Mouse (Mus musculus) kidney, postnatal 0 days (tissue): ENCODE results near the gene Cdc42ep3. TPM values are rescaled to one million over a fixed set of nuclear protein-coding genes. Genes with fewer than 3 reads are reported as not detected.

Experiments used
- ATAC-seq: fragments of 200-750 bp; cut with Nextera tagmentation; replicated peaks from 2 replicates; pipeline ENCODE4 v1.8.0; 2017; ENCODE audit warnings: low read depth, moderate number of reproducible peaks, moderate TSS enrichment, moderate library complexity; ENCODE audit not compliant: low FRiP score
- DNase-seq: peaks from one replicate; pipeline ENCODE4 v3.0.0-alpha.2; 2016; ENCODE audit warnings: low spot score
- H3K27ac ChIP-seq: fragments of 300-500 bp; sonication (generic); 2 replicates; pipeline ENCODE4 v1.5.1; 2014; ENCODE audit warnings: mild to moderate bottlenecking
- H3K27me3 ChIP-seq: fragments of 300-500 bp; sonication (generic); 2 replicates; pipeline ENCODE4 v1.6.1; 2014; ENCODE audit warnings: low read length, mixed read lengths; ENCODE audit not compliant: insufficient read depth
- H3K36me3 ChIP-seq: fragments of 300-500 bp; sonication (generic); 2 replicates; pipeline ENCODE4 v1.6.1; 2014; ENCODE audit warnings: low read length, mixed read lengths; ENCODE audit not compliant: insufficient read depth
- H3K4me1 ChIP-seq: fragments of 300-500 bp; sonication (generic); replicated peaks from 2 replicates; pipeline ENCODE4 v1.6.1; 2014; ENCODE audit warnings: antibody characterized with exemption, low read length, mixed read lengths; ENCODE audit not compliant: insufficient read depth
- H3K4me2 ChIP-seq: fragments of 300-500 bp; sonication (generic); 2 replicates; pipeline ENCODE4 v1.6.1; 2014; ENCODE audit warnings: mild to moderate bottlenecking, low read length, moderate library complexity, mixed read lengths
- H3K4me3 ChIP-seq: fragments of 300-500 bp; sonication (generic); replicated peaks from 2 replicates; pipeline ENCODE4 v1.5.1; 2014; ENCODE audit warnings: low read depth, low read length
- H3K9ac ChIP-seq: fragments of 300-500 bp; sonication (generic); 2 replicates; pipeline ENCODE4 v1.6.1; 2014; ENCODE audit warnings: low read depth, low read length
- H3K9me3 ChIP-seq: fragments of 300-500 bp; sonication (generic); replicated peaks from 2 replicates; pipeline ENCODE4 v1.6.1; 2016; ENCODE audit warnings: low read length, inconsistent platforms, mixed read lengths
- CTCF ChIP-seq: IDR thresholded peaks from 2 replicates; pipeline ENCODE4 v1.5.1; 2016; ENCODE audit warnings: antibody characterized with exemption, low read depth, mild to moderate bottlenecking, moderate library complexity
- WGBS: fragments of 180-500 bp; shearing (Covaris S2); extraction: QIAGEN DNeasy Blood & Tissue Kit; methylation state at CpG from one replicate; pipeline ENCODE4 v1.1.7; 2014; 5-methylcytosine and 5-hydroxymethylcytosine counted together
- polyA plus RNA-seq: library from polyadenylated mRNA; unstranded; fragments of >200 nt; fragmentation: Nextera tagmentation; extraction: Ambion mirVana; gene quantifications from 2 replicates; pipeline ENCODE4 v1.2.1, GENCODE M21; 2015

Gene Cdc42ep3
- polyA plus RNA-seq, 1 experiment from 2014 or later, result 51.8 TPM

- H3K4me1 ChIP-seq, result peaks cover 15% of the 10 kb centered on the region
- H3K27ac ChIP-seq, result peak overlapping the region; percentile 48; the same call in 1 of the 2 replicates
- H3K4me3 ChIP-seq, result peak overlapping the region; percentile 68
- WGBS, result under 1% methylated on average over 51 of the region's 59 CpGs
- H3K9ac ChIP-seq, result peak overlapping the region; percentile 59
- DNase-seq (peak; percentile 67), ATAC-seq (no peak; the same call in 1 of the 2 replicates)
- H3K9me3 ChIP-seq, result no peaks in the 10 kb centered on the region
- H3K4me2 ChIP-seq, result peak overlapping the region; percentile 100
- TF ChIP-seq CTCF, result no peak
- no peaks in the 10 kb centered on the region for H3K36me3 ChIP-seq
- 0 out of 2 replicates have a peak, but pooled peaks cover 3% of the 10 kb centered on the region for H3K27me3 ChIP-seq
These were observed 540 bp upstream of the Cdc42ep3 start for GRCm38 (mm10) chr17:79355271-79355991.

DNA sequence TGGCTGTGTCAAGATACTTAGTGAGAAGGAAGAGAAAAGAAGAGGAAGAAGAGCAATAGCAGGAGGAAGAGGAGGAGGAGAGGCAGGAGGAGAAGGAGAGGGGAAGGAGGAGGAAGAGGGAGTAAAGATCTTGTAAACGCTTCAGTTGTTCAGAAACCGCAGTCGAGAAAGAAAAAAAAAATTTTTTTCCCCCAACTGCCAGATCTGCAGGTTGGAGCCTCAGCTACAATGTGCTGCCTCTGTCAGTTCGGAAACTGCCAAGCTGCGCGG lies 782 bp downstream of the Cdc42ep3 start:
- WGBS, result 0% methylated on average over 6 of the region's 6 CpGs
- peaks cover 18% of the 10 kb centered on the region for H3K4me1 ChIP-seq
- H3K4me3 ChIP-seq, result peak overlapping the region; percentile 68
- no peaks in the 10 kb centered on the region for H3K9me3 ChIP-seq
- no peak for ATAC-seq
- DNase-seq, result no peak
- no peak for TF ChIP-seq CTCF
- 0 out of 2 replicates have a peak overlapping the region, but pooled peaks have one; percentile 48 for H3K27ac ChIP-seq
- peak overlapping the region; percentile 59 for H3K9ac ChIP-seq
- H3K4me2 ChIP-seq, result peak overlapping the region; percentile 100
- 0 out of 2 replicates have a peak, but pooled peaks cover 3% of the 10 kb centered on the region for H3K36me3 ChIP-seq
- 0 out of 2 replicates have a peak, but pooled peaks cover 3% of the 10 kb centered on the region for H3K27me3 ChIP-seq

DNA sequence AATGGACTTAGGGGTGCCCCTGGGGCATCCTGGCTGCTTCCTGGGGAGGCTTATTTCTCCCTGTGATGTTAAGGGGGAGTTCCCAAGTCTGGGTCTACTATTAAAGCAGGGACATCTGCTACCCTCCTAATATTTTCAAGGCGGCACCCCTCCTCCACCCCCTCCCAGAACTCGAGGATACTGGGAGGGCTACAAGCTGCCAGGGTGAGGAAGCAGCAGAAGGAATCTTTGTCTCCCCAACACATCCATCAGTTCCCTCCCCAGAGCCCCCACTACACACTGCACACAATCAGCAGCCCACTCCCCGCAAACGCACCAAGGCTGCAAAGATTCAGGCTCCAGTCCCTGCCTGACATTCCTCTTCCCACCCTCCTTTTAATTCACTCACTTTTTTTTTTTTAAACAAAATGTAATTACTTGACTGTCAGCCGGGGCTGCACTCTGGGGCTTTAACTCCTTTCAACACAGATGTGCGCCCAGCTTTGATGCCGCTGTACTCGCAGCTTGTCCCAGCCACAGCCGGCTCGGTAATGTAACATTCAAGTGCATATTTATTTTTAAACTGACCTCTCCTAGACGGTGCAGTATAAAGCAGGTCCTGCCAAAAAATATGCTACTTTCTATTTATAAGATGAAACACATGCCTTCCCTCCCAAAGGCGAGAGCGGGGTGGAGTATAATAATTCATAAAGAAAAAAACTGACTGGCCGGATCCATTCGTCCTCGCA lies 1.3 kb downstream of the Cdc42ep3 start:
- ATAC-seq, result no peak

GRCm38 (mm10) chr17:79350751-79351191 lies 4.1 kb downstream of the Cdc42ep3 start:
- Histone ChIP-seq H3K4me1 (peaks cover 13% of the 10 kb centered on the region), H3K27me3 (no peaks in the 10 kb centered on the region), H3K36me3 (0 out of 2 replicates have a peak, but pooled peaks cover 3% of the 10 kb centered on the region), H3K27ac (no peak overlapping the region), H3K4me2 (no peak overlapping the region), H3K9ac (no peak overlapping the region), H3K4me3 (no peak overlapping the region), H3K9me3 (no peaks in the 10 kb centered on the region)
- 71% methylated on average over 11 of the region's 11 CpGs for WGBS
- ATAC-seq (no peak), DNase-seq (no peak)
- no peak for TF ChIP-seq CTCF

More for the DNA sequence above, 1.3 kb downstream of the Cdc42ep3 start:
- Histone ChIP-seq H3K36me3 (0 out of 2 replicates have a peak, but pooled peaks cover 3% of the 10 kb centered on the region), H3K9ac (peak overlapping the region; percentile 24), H3K4me3 (peak overlapping the region; percentile 68), H3K4me1 (peaks cover 18% of the 10 kb centered on the region), H3K4me2 (peak overlapping the region; percentile 100), H3K9me3 (no peaks in the 10 kb centered on the region), H3K27ac (peak overlapping the region; percentile 15; the same call in 1 of the 2 replicates), H3K27me3 (0 out of 2 replicates have a peak, but pooled peaks cover 3% of the 10 kb centered on the region)
- no peak for TF ChIP-seq CTCF
- DNase-seq, result peak; percentile 68
- 9% methylated on average over 16 of the region's 16 CpGs for WGBS

GRCm38 (mm10) chr17:79349371-79349770 lies 5.5 kb downstream of the Cdc42ep3 start:
- no peak overlapping the region for H3K9ac ChIP-seq
- peaks cover 5% of the 10 kb centered on the region; the same call in 1 of the 2 replicates for H3K4me1 ChIP-seq
- H3K27me3 ChIP-seq, result no peaks in the 10 kb centered on the region
- H3K36me3 ChIP-seq, result 0 out of 2 replicates have a peak, but pooled peaks cover 3% of the 10 kb centered on the region
- WGBS, result 84% methylated on average over 4 of the region's 4 CpGs
- H3K4me2 ChIP-seq, result no peak overlapping the region
- H3K9me3 ChIP-seq, result no peaks in the 10 kb centered on the region
- ATAC-seq (no peak), DNase-seq (no peak)
- H3K27ac ChIP-seq, result no peak overlapping the region; the same call in 1 of the 2 replicates
- no peak overlapping the region for H3K4me3 ChIP-seq
- no peak for TF ChIP-seq CTCF

DNA sequence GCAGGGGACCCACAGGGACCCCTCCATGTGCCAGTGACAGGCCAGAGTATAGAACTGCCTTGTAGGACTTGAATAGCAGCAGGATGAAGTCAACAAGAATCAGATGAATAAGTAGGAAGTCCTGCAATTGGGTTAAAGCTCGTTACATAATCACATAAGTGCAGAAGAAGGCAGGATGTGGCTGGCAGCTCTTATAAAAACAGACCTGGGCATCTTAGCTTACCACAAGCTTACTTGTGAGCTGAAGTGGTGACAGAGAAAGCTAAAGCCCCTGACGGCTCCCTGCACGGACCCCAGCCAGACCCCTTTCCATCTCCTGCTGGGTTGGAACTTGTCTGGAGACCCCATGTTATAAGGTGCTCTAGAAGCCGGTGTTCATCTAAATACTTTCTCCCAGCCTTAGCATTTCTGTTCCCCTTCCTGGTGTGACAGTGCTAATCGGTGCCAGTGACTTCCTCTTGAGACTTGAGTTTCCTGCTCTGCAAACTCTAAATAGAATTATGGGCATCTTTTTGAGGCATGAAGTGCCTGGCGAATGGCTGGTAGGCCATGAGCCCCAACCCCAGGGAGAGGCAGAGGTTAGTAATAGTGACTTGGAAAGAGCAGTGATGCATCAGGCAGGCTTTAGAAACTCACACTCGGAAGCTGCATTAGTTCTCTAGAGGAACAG lies 6.8 kb downstream of the Cdc42ep3 start:
- Histone ChIP-seq H3K27me3 (no peaks in the 10 kb centered on the region), H3K27ac (no peak overlapping the region), H3K4me1 (peaks cover 5% of the 10 kb centered on the region; the same call in 1 of the 2 replicates), H3K9me3 (no peaks in the 10 kb centered on the region), H3K36me3 (0 out of 2 replicates have a peak, but pooled peaks cover 3% of the 10 kb centered on the region), H3K9ac (no peak overlapping the region), H3K4me2 (no peak overlapping the region), H3K4me3 (no peak overlapping the region)
- DNase-seq (no peak), ATAC-seq (no peak)
- no peak for TF ChIP-seq CTCF
- 77% methylated on average over 7 of the region's 7 CpGs for WGBS
